Mouse (Mus musculus): ENCODE data around the gene Gm12185. TPM values are rescaled to one million over a fixed set of nuclear protein-coding genes. Genes with fewer than 3 reads are reported as not detected.

Gm12185 gene
- 0.02 TPM in 1 of 2 replicates, not detected in the other for polyA plus RNA-seq (2015; fragmentation: Nextera tagmentation; extraction: Ambion mirVana)

GRCm38 (mm10) chr11:48991740-48992520, at the start of gene Gm12185:
Gene Gm12185, minus strand, starts transcription at chr11:48992226.

GRCm38 (mm10) chr11:48994018-48994417, 2.0 kb upstream of the Gm12185 start, which contains the start of gene Tgtp1:
Gene Tgtp1, minus strand, starts transcription at chr11:48994172.

GRCm38 (mm10) chr11:48979251-48979650, 12.8 kb downstream of the Gm12185 start, which contains the start of gene 9930111J21Rik1:
Gene 9930111J21Rik1, minus strand, starts transcription at chr11:48979398.

GRCm38 (mm10) chr11:48978240-48978939, 13.6 kb downstream of the Gm12185 start, which contains the start of gene Olfr56:
Gene Olfr56, plus strand, starts transcription at chr11:48978889.

GRCm38 (mm10) chr11:48946090-48946489, 45.9 kb downstream of the Gm12185 start, which contains the start of gene Psme2b:
Gene Psme2b, minus strand, starts transcription at chr11:48946190.

GRCm38 (mm10) chr11:48902021-48902420, 90.0 kb downstream of the Gm12185 start, which contains the start of gene Gm5431:
Gene Gm5431, minus strand, starts transcription at chr11:48902214.

GRCm38 (mm10) chr11:48871201-48871772, 120.7 kb downstream of the Gm12185 start, which contains the start of gene Irgm1:
Gene Irgm1, minus strand, starts transcription at chr11:48871683.

Other genes starting within 250 kb of the Gm12185 start
- 361 and 397 TPM in 2 replicates for gene Rack1, start 191.9 kb downstream of the Gm12185 start, polyA plus RNA-seq (2015; fragmentation: Nextera tagmentation; extraction: Ambion mirVana)
- gene Trim41, start 174.9 kb downstream of the Gm12185 start, polyA plus RNA-seq (2015; fragmentation: Nextera tagmentation; extraction: Ambion mirVana) = 2.4 and 2.7 TPM in 2 replicates
- gene Trim7, start 166.1 kb downstream of the Gm12185 start, polyA plus RNA-seq (2015; fragmentation: Nextera tagmentation; extraction: Ambion mirVana) = 7.4 and 9.4 TPM in 2 replicates
- gene Gm12184, start 165.6 kb downstream of the Gm12185 start, polyA plus RNA-seq (2015; fragmentation: Nextera tagmentation; extraction: Ambion mirVana) = 4.0 and 4.4 TPM in 2 replicates
- gene Irgm1, start 120.5 kb downstream of the Gm12185 start, polyA plus RNA-seq (2015; fragmentation: Nextera tagmentation; extraction: Ambion mirVana) = 10.9 and 11.5 TPM in 2 replicates
- gene Gm5431, start 90.0 kb downstream of the Gm12185 start, polyA plus RNA-seq (2015; fragmentation: Nextera tagmentation; extraction: Ambion mirVana) = 0.44 and 0.68 TPM in 2 replicates
- gene Psme2b, start 46.0 kb downstream of the Gm12185 start, polyA plus RNA-seq (2015; fragmentation: Nextera tagmentation; extraction: Ambion mirVana) = 2.4 and 3.1 TPM in 2 replicates
- 0.05 and 0.10 TPM in 2 replicates for gene Olfr56, start 13.3 kb downstream of the Gm12185 start, polyA plus RNA-seq (2015; fragmentation: Nextera tagmentation; extraction: Ambion mirVana)
- gene 9930111J21Rik1, start 12.8 kb downstream of the Gm12185 start, polyA plus RNA-seq (2015; fragmentation: Nextera tagmentation; extraction: Ambion mirVana) = 0.51 and 0.56 TPM in 2 replicates
- gene Tgtp1, start 1.9 kb upstream of the Gm12185 start, polyA plus RNA-seq (2015; fragmentation: Nextera tagmentation; extraction: Ambion mirVana) = 0.29 and 0.78 TPM in 2 replicates
- gene 9930111J21Rik2, start 59.0 kb upstream of the Gm12185 start, polyA plus RNA-seq (2015; fragmentation: Nextera tagmentation; extraction: Ambion mirVana) = 0.69 and 0.95 TPM in 2 replicates
- 0.36 and 0.54 TPM in 2 replicates for gene Tgtp2, start 72.0 kb upstream of the Gm12185 start, polyA plus RNA-seq (2015; fragmentation: Nextera tagmentation; extraction: Ambion mirVana)
- 2.7 and 3.1 TPM in 2 replicates for gene Ifi47, start 84.4 kb upstream of the Gm12185 start, polyA plus RNA-seq (2015; fragmentation: Nextera tagmentation; extraction: Ambion mirVana)
- gene Olfr1396, start 122.6 kb upstream of the Gm12185 start, polyA plus RNA-seq (2015; fragmentation: Nextera tagmentation; extraction: Ambion mirVana) = 0.12 and 0.13 TPM in 2 replicates
- gene Olfr1395, start 150.0 kb upstream of the Gm12185 start, polyA plus RNA-seq (2015; fragmentation: Nextera tagmentation; extraction: Ambion mirVana) = not detected in 2 replicates
- not detected in 2 replicates for gene Olfr1394, start 162.2 kb upstream of the Gm12185 start, polyA plus RNA-seq (2015; fragmentation: Nextera tagmentation; extraction: Ambion mirVana)
- 3.6 and 4.6 TPM in 2 replicates for gene Btnl9, start 194.9 kb upstream of the Gm12185 start, polyA plus RNA-seq (2015; fragmentation: Nextera tagmentation; extraction: Ambion mirVana)
- gene Zfp62, start 211.1 kb upstream of the Gm12185 start, polyA plus RNA-seq (2015; fragmentation: Nextera tagmentation; extraction: Ambion mirVana) = 13.0 and 14.6 TPM in 2 replicates

Data from skeletal muscle tissue, postnatal 0 days (tissue).